Mouse (Mus musculus) thymus, postnatal 0 days (tissue): Measurements from ENCODE around the gene Map7. TPM values are rescaled to one million over a fixed set of nuclear protein-coding genes. Genes with fewer than 3 reads are reported as not detected.

Experiments
- DNase-seq: peaks from one replicate; pipeline ENCODE4 v3.0.0-alpha.2; 2015; ENCODE audit warnings: low spot score
- polyA plus RNA-seq: library from polyadenylated mRNA; unstranded; fragments of >200 nt; fragmentation: Nextera tagmentation; extraction: Ambion mirVana; gene quantifications from 2 replicates; pipeline ENCODE4 v1.2.1, GENCODE M21; 2015

Gene Map7
- polyA plus RNA-seq, 1 experiment from 2014 or later = 23.9 TPM

- DNase-seq = no peak
Measured at GRCm38 (mm10) chr10:20152131-20152530, 3.9 kb downstream of the Map7 start.

- DNase-seq = no peak
Measured at GRCm38 (mm10) chr10:20153507-20153906, 5.2 kb downstream of the Map7 start.

DNA sequence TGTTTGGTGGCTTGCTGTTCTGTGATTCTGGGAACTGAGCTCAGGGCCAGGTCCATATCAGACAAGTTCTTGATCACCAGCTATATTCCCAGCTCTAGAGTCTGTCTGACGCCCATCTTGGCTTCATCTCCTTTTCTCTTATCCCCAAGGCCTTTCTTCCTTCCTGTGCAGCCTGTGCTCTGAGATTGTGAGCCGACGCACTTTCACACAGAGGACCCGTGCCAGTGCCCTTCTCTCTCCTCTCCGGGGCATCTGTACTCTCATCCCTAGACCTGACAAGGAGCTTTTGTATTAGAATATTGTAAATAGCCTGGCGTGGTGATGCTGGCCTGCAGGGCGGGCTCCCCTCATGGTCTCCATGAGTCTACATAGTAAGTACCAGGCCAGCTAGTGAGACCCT is 7.1 kb downstream of the Map7 start:
- DNase-seq = no peak

- DNase-seq = no peak
Measured at GRCm38 (mm10) chr10:20157021-20157726, 8.9 kb downstream of the Map7 start.

DNA sequence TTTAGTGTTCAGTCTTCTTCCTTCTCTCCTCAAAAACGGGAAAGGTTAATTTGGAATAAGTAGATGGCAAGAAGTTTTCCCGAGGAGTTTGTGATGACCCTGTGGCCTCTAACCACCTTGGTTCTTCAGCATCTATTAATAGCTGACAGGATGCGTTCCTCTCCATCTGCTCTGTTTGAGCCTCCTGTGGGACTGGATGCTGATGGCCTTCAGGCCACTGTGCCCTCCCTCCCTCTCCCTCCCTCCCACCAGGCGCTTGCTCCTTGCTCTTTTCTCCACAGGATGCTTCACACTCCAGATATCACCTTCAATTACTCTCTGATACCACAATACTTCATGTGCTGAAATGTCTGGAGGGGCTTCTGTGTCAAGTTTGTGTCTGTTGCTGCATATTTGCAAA is 10.5 kb downstream of the Map7 start:
- DNase-seq = no peak

- DNase-seq = no peak
Measured at GRCm38 (mm10) chr10:20159308-20159707, 11.0 kb downstream of the Map7 start.

GRCm38 (mm10) chr10:20160914-20161313 is 12.6 kb downstream of the Map7 start:
- no peak for DNase-seq

GRCm38 (mm10) chr10:20164810-20165209 is 16.5 kb downstream of the Map7 start:
- DNase-seq = no peak

- no peak for DNase-seq
Measured at GRCm38 (mm10) chr10:20166797-20167196, 18.5 kb downstream of the Map7 start.

GRCm38 (mm10) chr10:20167467-20167866 is 19.2 kb downstream of the Map7 start:
- DNase-seq = no peak

DNA sequence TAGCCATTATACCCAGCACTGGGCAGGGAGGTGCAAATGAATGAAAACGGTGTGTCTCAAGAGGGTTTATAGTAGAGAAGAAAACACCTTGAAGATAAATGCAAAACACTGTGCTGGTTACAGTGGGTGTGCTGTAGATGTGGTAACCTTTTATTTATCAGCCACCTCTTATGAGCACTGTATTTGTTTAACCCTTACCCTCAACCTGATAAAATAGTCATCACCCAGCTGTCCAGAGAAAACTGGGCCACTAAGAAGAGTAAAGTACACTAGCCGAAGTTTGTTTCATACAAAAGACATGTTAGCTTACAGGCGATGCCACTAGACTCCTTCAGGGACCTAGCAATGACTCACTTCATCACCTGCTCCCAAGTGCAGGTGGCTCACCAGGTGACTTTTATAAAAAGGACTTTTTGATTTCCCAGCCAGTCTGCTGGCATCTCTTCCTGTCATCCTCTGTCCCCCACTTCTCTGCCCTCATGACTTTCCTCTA is 21.0 kb downstream of the Map7 start:
- no peak for DNase-seq

- DNase-seq = no peak
Measured at GRCm38 (mm10) chr10:20169927-20170604, 21.8 kb downstream of the Map7 start.

DNA sequence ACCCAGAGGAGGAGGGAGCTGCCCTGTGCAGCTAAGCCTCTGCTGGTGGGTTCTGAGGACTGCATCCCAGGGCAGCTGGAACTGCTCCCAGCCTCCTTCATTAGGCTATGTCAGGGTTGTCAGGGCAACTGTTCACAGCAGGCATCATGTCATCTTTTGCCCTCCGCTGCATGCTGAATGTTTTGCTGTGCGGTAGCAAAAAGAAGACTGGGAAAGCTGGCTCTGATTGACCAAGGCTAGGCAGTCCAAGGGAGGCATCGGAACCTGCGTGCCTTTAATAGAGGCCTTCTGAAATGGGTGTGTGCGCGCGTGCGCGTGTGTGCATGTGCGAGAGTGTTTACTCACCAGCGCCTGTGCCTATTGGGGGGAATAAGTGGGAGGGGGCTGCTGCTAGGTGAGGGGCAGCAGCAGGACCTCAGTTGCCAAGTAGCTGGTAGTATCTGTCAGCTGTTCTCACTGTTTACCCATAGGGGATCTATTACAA is 22.4 kb downstream of the Map7 start:
- DNase-seq = peak; percentile 42

DNA sequence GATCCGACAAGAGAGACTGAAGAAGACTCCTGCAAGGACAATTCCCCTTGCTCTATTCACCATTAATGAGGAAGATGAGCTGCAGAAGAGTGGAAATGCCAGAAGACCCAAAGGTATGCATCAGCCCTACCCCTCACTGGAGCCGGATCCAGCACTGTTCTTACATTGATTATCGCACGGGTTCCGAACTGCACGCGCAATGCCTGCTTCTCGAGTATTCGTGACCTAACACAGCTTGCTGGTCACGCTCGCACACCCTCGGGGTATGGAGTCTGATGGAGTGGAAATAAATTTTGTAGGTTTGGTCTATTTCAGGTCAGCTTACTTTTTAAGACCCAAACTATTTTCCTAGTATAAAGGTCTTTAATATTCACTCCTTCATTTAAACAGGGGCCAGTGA is 22.9 kb downstream of the Map7 start:
- no peak for DNase-seq

DNA sequence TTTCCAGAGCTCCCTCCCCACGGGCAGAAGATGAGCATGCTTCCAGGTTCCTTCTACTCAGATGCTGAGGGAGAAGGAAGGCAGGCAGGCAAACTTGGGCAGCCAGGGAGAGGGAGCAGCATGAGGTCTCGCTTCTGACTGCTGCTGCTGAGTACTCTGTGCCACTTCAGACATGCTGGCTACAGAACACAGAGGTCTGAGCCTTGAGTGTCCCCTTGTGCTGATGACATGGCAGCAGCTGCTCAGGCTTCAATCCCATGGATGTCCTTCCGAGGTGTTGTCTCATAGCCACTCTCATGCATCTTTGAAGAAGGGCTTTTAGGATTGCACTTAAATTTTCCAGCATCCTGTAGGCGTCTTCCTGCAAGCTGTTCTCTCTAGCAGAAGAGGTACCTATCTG is 23.5 kb downstream of the Map7 start:
- DNase-seq = no peak

GRCm38 (mm10) chr10:20173733-20174132 is 25.5 kb downstream of the Map7 start:
- no peak for DNase-seq

- no peak for DNase-seq
Measured at GRCm38 (mm10) chr10:20176054-20176453, 27.8 kb downstream of the Map7 start.

DNA sequence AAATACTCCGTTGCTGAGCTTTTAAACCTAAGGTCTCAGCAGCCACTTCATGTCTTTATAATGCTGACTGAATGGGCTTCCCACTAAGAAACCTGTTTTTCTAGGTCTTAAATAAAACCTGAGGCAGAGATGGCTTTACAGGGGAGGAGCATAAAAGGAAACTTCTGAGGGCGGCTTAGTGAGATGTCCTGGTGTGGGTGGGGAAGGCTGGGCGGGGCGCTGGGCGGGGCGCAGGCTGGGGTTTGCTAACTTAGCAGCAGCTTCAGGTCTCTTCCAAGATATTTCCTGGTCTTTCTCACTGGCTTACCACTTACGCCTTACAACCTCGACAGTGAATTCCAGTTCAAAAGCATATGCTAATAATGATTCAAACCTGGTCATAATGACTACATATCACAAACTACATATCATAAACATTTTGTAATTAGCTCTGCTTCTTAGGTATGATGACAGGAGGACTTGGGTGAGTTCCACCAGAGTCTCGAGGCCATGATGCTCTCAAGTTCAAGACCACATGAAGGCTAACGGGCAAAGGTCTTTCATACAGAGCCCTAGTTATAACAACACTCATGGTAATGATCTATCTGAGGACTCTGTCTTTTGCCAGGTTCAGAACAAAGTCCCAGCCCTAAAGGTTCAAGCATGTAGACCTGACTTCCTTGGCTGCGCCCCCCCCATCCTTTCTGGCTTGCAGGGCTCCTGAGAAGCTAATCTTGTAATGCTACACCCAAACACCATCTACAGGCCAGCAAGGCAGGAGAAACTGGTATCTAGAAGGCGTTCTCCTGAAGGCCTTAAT is 30.7 kb downstream of the Map7 start:
- DNase-seq = peak; percentile 31

DNA sequence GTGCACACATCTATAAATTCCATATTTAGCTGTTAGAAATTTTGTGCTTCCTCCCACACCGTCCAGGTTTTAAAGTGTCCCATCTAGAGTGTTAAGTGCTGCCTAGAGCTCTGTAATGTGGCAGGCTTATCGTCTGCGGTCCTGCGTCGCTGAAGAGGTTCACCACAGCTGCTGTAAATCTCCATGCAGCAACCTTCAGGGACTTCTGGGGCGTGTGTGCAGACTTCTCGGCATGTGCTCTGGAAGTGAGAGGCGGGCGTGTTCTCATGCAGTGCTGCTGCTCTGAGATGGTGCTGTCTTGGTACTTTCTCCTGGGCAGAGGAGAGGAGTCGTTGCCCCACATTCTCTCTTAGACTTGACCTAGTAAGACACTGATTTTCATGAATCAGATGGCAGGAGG is 32.9 kb downstream of the Map7 start:
- DNase-seq = peak; percentile 35

- no peak for DNase-seq
Measured at GRCm38 (mm10) chr10:20181680-20182399, 33.6 kb downstream of the Map7 start.

GRCm38 (mm10) chr10:20184326-20184725 is 36.1 kb downstream of the Map7 start:
- no peak for DNase-seq
